Mouse (Mus musculus) forebrain, embryonic 11.5 days (tissue): Measurements from ENCODE around the gene Zfp385b. TPM values are rescaled to one million over a fixed set of nuclear protein-coding genes. Genes with fewer than 3 reads are reported as not detected.

Experiments used
- ATAC-seq: fragments of 200-750 bp; cut with Nextera tagmentation; replicated peaks from 2 replicates; pipeline ENCODE4 v1.8.0; 2017; ENCODE audit warnings: moderate TSS enrichment; ENCODE audit not compliant: low FRiP score
- DNase-seq: peaks from one replicate; pipeline ENCODE4 v3.0.0-alpha.2; 2017; ENCODE audit warnings: low spot score
- H3K27ac ChIP-seq: fragments of 300-500 bp; sonication (generic); 2 replicates; pipeline ENCODE4 v1.5.1; 2014; ENCODE audit warnings: low read depth, low read length
- H3K27me3 ChIP-seq: fragments of 300-500 bp; sonication (generic); 2 replicates; pipeline ENCODE4 v1.6.1; 2014; ENCODE audit warnings: mild to moderate bottlenecking, low read length, mixed read lengths; ENCODE audit not compliant: control insufficient read depth, insufficient read depth
- H3K36me3 ChIP-seq: fragments of 300-500 bp; sonication (generic); 2 replicates; pipeline ENCODE4 v1.6.1; 2014; ENCODE audit warnings: mild to moderate bottlenecking, low read length, moderate library complexity, mixed read lengths; ENCODE audit not compliant: control insufficient read depth, insufficient read depth
- H3K4me1 ChIP-seq: fragments of 300-500 bp; sonication (generic); replicated peaks from 2 replicates; pipeline ENCODE4 v1.6.1; 2014; ENCODE audit warnings: low read length, mixed read lengths; ENCODE audit not compliant: control insufficient read depth, insufficient read depth
- H3K4me2 ChIP-seq: fragments of 300-500 bp; sonication (generic); 2 replicates; pipeline ENCODE4 v1.6.1; 2014; ENCODE audit warnings: low read depth, mild to moderate bottlenecking, low read length, moderate library complexity, mixed read lengths; ENCODE audit not compliant: severe bottlenecking
- H3K4me3 ChIP-seq: fragments of 300-500 bp; sonication (generic); 2 replicates; pipeline ENCODE4 v1.5.1; 2014; ENCODE audit warnings: low read depth, low read length
- H3K9ac ChIP-seq: fragments of 300-500 bp; sonication (generic); 2 replicates; pipeline ENCODE4 v1.6.1; 2014; ENCODE audit warnings: low read length
- H3K9me3 ChIP-seq: fragments of 300-500 bp; sonication (generic); 2 replicates; pipeline ENCODE4 v1.6.1; 2016; ENCODE audit warnings: low read length, mixed read lengths; ENCODE audit not compliant: control insufficient read depth
- WGBS: fragments of 180-500 bp; shearing (Covaris S2); extraction: QIAGEN DNeasy Blood & Tissue Kit; methylation state at CpG from one replicate; pipeline ENCODE4 v1.1.7; 2014; 5-methylcytosine and 5-hydroxymethylcytosine counted together
- polyA plus RNA-seq: library from polyadenylated mRNA; unstranded; fragments of >200 nt; fragmentation: Nextera tagmentation; extraction: Ambion mirVana; gene quantifications from 2 replicates; pipeline ENCODE4 v1.2.1, GENCODE M21; 2014

The Zfp385b gene
- polyA plus RNA-seq, 1 experiment from 2014 or later, result 1.0 TPM

DNA sequence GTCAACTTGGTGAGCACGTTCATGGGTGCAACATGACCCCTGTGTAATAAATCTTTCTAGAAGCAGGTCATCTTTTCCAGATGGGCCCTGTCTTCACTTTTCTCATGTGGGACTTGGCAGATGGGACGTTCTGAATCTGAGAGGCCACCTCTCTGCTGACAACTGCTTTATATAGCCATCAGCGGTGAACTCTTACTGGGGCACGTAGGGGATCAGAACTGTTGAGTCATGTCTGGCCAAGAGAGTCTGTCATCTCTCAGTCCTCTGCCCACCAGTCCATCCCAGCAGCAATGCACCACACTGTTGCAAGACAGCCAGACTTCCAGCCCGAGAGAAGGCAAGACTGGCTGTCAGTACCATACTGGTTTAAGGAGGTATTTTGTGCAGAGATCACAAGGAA, 293.1 kb downstream of the Zfp385b start:
- 85% methylated on average over 5 of the region's 5 CpGs for WGBS
- no peak overlapping the region for H3K4me3 ChIP-seq

DNA sequence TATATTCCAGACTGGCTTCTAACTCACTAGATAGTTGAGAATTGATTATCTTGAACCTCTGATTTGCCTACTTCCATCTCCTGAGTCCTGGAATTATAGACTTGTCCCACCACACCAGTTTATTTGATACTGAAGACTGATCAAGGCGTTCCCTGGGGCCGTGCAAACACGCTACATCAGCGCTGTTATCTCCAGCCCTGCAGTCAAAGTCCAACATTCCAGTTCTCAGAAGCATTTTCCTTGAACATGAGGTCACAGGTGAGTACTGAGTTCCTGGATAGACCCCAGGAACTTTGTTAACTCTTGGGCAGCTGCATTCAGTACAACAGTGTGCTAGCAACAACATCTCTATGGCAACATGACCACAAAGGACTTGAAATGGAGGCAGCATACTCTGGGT, 297.2 kb downstream of the Zfp385b start:
- no peak overlapping the region for H3K27ac ChIP-seq
- DNase-seq (no peak), ATAC-seq (no peak)
- 63% methylated on average over 4 of the region's 4 CpGs for WGBS
- H3K9me3 ChIP-seq, result no peaks in the 10 kb centered on the region
- no peaks in the 10 kb centered on the region for H3K27me3 ChIP-seq
- no peaks in the 10 kb centered on the region; the same call in 1 of the 2 replicates for H3K4me1 ChIP-seq
- H3K4me3 ChIP-seq, result no peak overlapping the region
- no peak overlapping the region for H3K4me2 ChIP-seq
- H3K36me3 ChIP-seq, result no peaks in the 10 kb centered on the region
- H3K9ac ChIP-seq, result no peak overlapping the region

More for the DNA sequence above, 293.1 kb downstream of the Zfp385b start:
- ATAC-seq, result no peak
- DNase-seq, result no peak
- Histone ChIP-seq H3K27me3 (no peaks in the 10 kb centered on the region), H3K9me3 (no peaks in the 10 kb centered on the region), H3K9ac (no peak overlapping the region), H3K4me2 (no peak overlapping the region), H3K4me1 (no peaks in the 10 kb centered on the region), H3K27ac (no peak overlapping the region), H3K36me3 (no peaks in the 10 kb centered on the region)

DNA sequence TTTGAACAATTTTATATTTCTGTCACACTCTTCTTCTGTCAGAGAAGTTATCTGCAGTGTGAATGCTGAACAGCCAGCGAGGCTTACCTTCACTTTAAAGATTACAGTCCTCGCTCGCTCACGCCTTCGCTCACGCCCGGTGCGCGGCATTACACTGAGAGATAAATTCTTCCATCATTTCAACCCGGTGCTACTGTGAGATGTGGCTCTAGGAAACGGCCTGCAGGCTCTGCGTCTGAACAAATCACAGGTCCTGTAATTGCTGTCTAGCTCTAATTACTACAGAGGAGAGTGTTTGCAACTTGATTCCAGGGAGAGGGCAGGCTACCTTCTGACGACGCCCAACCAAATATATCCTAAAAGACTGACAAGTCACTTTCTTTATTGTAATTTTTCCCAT, 300.1 kb downstream of the Zfp385b start:
- Histone ChIP-seq H3K9ac (no peak overlapping the region), H3K27ac (no peak overlapping the region), H3K4me3 (peak overlapping the region; percentile 32), H3K9me3 (no peaks in the 10 kb centered on the region), H3K36me3 (no peaks in the 10 kb centered on the region), H3K27me3 (no peaks in the 10 kb centered on the region), H3K4me2 (peak overlapping the region; percentile 70), H3K4me1 (no peaks in the 10 kb centered on the region; the same call in 1 of the 2 replicates)
- ATAC-seq (peak; percentile 58), DNase-seq (no peak)
- WGBS, result 0% methylated on average over 14 of the region's 14 CpGs

DNA sequence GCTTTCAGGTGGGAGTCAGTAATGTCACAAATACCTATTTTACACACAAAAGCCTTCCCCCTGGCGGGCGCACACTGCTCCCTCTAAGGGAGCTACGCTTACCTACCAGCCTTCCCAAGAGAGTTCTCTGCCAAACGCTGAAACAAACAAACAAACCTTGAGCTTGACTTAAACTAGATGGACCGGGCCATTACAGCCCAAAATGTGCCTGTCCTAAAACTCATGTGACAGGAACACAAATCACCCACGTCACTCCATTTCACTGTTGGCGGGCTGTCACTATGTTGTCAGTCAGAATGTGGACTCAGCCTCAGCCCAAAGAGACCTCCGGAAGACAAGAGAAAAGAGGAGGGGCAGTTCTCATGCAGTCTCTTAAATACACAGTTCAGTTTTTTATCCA, 300.7 kb downstream of the Zfp385b start:
- WGBS, result 7% methylated on average over 8 of the region's 8 CpGs
- Histone ChIP-seq H3K9ac (no peak overlapping the region), H3K36me3 (no peaks in the 10 kb centered on the region), H3K4me3 (peak overlapping the region; percentile 32), H3K27me3 (no peaks in the 10 kb centered on the region), H3K27ac (no peak overlapping the region), H3K9me3 (no peaks in the 10 kb centered on the region), H3K4me1 (no peaks in the 10 kb centered on the region; the same call in 1 of the 2 replicates), H3K4me2 (peak overlapping the region; percentile 70)
- DNase-seq (no peak), ATAC-seq (peak; percentile 57; the same call in 1 of the 2 replicates)

DNA sequence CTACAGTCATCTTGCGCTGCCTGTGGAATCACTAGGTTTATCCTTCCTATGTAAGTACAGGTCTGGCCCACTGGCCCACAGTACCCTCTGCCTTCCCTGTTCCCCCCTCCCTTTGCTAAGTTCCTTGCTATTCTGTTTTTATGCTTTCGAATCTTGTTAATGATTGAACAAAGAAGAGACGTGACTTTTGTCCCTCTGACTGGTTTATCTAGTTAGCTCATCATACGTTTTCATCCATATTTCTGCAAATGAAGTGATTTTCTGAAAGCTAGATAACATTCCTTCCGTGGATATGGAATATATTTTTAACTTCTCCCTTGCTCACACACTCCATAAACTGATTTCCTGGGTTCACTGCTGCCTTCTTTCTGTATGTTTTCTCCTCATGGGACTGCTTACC, 302.8 kb downstream of the Zfp385b start:
- H3K36me3 ChIP-seq, result no peaks in the 10 kb centered on the region
- H3K27me3 ChIP-seq, result no peaks in the 10 kb centered on the region
- H3K4me2 ChIP-seq, result no peak overlapping the region
- H3K9me3 ChIP-seq, result no peaks in the 10 kb centered on the region
- no peak overlapping the region for H3K9ac ChIP-seq
- ATAC-seq, result no peak
- 84% methylated on average over 5 of the region's 5 CpGs for WGBS
- H3K4me3 ChIP-seq, result no peak overlapping the region
- H3K27ac ChIP-seq, result no peak overlapping the region
- no peak for DNase-seq
- H3K4me1 ChIP-seq, result no peaks in the 10 kb centered on the region; the same call in 1 of the 2 replicates

DNA sequence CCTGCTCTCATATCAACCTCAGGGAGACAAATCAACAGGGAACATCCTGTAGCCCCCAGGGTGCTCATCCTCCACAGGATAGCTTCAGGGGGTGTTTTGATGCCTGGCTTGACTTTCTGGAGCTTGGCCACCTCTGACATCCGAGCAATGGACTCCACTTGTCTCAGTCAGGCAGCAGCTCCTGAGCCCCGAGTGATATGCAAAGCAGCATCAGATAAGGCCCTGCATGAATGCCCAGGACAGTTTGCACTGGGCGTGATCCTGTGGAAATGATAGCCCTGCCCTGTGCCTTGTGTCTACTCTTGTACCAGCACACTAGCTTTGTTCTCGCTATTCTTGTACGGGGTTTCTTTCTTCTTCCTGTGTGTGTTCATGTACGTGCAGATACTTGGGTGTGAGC, 303.8 kb downstream of the Zfp385b start:
- H3K27ac ChIP-seq, result no peak overlapping the region
- H3K4me2 ChIP-seq, result no peak overlapping the region

DNA sequence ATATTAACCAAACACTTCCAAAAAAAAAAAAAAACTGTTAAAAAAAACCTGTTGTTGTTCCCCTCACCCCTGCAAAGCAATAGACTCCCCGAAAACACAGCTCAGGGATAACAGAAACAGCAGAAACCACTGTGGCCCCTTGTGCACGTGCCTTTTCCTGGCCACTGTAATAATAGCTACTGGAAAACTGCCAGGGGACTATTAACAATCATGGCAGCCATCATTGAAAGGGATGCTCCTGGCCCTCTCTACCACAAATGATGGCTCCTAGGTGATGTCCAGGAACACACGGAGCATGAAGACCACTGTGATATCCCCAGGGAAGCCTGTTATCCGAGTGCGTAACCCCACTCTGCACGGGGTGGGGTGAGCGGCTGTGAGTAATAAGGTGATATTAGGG, 304.4 kb downstream of the Zfp385b start:
- Histone ChIP-seq H3K27me3 (no peaks in the 10 kb centered on the region), H3K9me3 (no peaks in the 10 kb centered on the region), H3K4me2 (no peak overlapping the region), H3K4me1 (no peaks in the 10 kb centered on the region; the same call in 1 of the 2 replicates), H3K36me3 (no peaks in the 10 kb centered on the region), H3K9ac (no peak overlapping the region), H3K27ac (no peak overlapping the region), H3K4me3 (no peak overlapping the region)
- ATAC-seq, result no peak
- WGBS, result 78% methylated on average over 7 of the region's 7 CpGs
- DNase-seq, result no peak

More for the DNA sequence above, 303.8 kb downstream of the Zfp385b start:
- Histone ChIP-seq H3K36me3 (no peaks in the 10 kb centered on the region), H3K9me3 (no peaks in the 10 kb centered on the region), H3K4me3 (no peak overlapping the region), H3K4me1 (no peaks in the 10 kb centered on the region; the same call in 1 of the 2 replicates), H3K27me3 (no peaks in the 10 kb centered on the region), H3K9ac (no peak overlapping the region)
- ATAC-seq (no peak), DNase-seq (no peak)
- 66% methylated on average over 6 of the region's 6 CpGs for WGBS

DNA sequence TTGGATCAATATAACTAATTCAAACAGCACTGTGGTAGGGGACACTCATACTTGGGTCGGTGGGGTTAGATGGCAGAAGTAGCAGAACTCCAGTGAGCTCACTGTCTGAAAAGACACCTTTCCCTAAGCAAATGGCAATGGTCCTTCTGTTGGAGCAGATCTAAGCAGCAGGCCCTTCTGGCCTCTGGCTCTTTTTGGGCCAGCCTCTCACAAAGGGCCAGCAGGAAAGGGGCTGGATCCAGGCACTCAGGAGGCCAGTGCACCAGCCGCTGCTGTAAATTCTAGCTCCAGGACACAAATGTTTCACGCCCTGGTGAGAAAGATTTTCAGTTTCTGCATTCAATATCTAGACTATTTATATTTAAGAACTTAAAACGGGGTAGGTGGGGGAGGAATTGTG, 305.0 kb downstream of the Zfp385b start:
- H3K9me3 ChIP-seq, result no peaks in the 10 kb centered on the region
- H3K4me2 ChIP-seq, result no peak overlapping the region
- ATAC-seq (no peak), DNase-seq (no peak)
- no peaks in the 10 kb centered on the region; the same call in 1 of the 2 replicates for H3K4me1 ChIP-seq
- H3K4me3 ChIP-seq, result no peak overlapping the region
- H3K36me3 ChIP-seq, result no peaks in the 10 kb centered on the region
- 65% methylated on average over 4 of the region's 4 CpGs for WGBS
- no peaks in the 10 kb centered on the region for H3K27me3 ChIP-seq
- no peak overlapping the region for H3K9ac ChIP-seq
- no peak overlapping the region for H3K27ac ChIP-seq

DNA sequence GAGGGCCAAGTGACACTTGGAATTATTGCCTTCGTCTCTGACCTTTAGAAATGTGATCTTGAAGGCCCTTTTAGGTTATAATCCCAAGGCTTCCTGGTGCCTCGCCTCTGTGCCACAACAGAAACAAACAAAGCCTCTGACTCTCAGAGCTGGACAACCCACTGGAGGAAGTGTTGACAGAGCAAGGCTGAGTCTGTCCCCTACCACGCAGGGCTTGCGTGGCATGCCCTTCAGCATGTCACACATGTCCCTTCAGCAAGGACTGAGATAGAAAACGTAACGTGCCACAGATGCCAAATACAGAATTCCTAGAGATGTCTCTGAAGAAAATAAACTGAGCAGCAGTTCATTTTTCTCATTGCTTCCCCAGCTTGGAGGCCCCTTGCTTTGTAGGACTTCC, 310.7 kb downstream of the Zfp385b start:
- no peak overlapping the region for H3K4me3 ChIP-seq
- H3K27me3 ChIP-seq, result no peaks in the 10 kb centered on the region
- H3K9ac ChIP-seq, result no peak overlapping the region
- no peak overlapping the region for H3K27ac ChIP-seq
- DNase-seq (no peak), ATAC-seq (no peak)
- no peaks in the 10 kb centered on the region; the same call in 1 of the 2 replicates for H3K4me1 ChIP-seq
- H3K4me2 ChIP-seq, result no peak overlapping the region
- 77% methylated on average over 6 of the region's 6 CpGs for WGBS
- H3K36me3 ChIP-seq, result no peaks in the 10 kb centered on the region
- H3K9me3 ChIP-seq, result no peaks in the 10 kb centered on the region
